Mouse (Mus musculus) cerebellum, adult 11 months (tissue): ENCODE results near the gene Ttbk2.

ENCODE experiments used
- DNase-seq: peaks from one replicate; pipeline ENCODE4 v3.0.0; 2022

The Ttbk2 gene

DNA sequence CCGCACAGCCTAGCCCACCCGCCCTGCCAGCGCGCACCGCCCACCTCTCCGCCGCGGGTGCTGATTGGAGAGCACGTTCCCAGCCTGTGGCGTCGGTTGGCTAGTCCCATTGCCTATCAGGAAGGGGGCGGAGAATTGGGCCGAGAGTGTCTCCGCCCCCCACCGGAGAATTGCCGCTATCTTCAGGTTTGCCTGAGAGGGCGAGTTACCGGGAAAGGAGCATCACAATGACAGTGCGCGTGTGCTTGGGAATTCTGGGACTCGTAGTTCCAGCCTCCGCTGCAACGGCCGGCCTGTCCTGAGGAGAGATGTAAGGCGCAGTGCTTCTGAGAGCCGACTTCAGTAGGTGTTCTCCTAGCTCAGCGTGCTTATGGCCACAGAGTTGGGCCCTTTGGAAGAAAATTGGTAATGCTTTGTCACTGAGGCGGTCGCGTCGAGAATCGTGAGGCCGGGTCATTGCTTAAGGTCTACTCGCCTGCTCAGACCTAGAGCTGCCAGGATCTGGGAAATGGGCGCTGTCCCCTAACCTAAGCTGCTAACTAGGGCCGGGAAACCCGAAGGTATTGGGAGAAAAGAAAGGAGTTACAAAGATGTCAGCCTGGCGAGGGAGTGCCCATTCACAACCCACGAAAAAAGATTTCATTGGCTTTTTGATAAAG is at the start of gene Ttbk2:
TSS of gene Ttbk2 (minus strand) at position 181 of the 659 bp plus-strand sequence.
- peak; percentile 98 for DNase-seq

GRCm38 (mm10) chr2:120896361-120896760 is 46.0 kb upstream of the Ttbk2 start:
- no peak for DNase-seq

- no peak for DNase-seq
Observed at GRCm38 (mm10) chr2:120887601-120888000, 37.2 kb upstream of the Ttbk2 start.

DNA sequence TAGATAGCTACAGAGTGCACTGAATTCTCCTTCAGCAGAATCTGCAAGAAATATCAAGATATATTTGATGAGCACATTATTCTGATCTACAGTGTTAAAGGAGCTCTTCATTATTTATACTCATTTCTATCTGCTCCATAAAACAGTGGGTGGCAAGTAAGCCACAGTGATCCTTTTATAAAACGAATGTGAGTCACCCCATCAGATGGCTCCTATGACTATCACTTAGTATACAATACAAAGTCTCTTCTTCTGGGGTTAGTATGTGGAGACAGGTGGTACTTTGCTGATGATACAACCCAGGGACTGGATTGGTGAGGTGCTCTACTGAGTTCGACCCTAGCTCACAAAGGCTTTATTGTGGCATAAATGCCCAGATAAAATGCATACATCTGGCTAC is 22.8 kb upstream of the Ttbk2 start:
- no peak for DNase-seq

GRCm38 (mm10) chr2:120871447-120872336 is 21.3 kb upstream of the Ttbk2 start:
- no peak for DNase-seq

GRCm38 (mm10) chr2:120867336-120867735 is 16.9 kb upstream of the Ttbk2 start:
- no peak for DNase-seq

DNA sequence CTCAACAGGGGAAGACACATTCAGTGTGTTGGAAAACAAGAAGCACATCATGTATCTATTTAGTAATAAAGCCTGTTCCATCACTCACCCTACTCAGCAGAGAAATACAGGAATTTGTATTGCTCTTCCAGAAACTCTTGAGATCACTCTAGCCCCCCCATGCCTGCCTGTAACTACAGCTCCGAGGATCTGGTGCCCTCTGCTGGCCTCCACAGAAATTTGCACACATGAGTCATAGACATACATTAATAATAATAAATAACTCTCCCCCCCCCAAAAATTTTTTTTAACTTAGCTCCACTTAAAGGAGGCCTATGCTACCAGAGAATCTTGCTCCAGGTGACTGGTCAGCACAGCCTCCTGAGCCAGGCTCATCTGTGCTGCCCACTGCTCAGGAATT is 16.2 kb upstream of the Ttbk2 start:
- no peak for DNase-seq

DNA sequence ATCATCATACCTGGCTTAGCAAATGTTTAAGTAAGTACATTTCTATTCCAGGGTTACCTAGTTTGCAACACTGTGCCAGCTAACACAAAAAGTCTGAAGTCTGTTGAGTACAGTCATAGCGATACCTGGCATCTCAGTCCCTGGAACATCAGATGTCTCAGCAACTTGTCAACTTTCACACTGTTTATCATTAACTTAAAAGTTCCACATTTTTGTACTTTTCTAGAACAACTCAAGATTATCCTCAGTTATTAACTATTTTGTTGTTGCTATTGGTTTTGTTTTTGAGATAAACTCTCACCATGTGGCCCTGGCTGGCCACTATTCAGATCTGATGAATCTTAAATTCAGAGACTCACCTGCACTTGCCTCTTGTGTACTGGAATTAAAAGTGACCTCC is 13.0 kb upstream of the Ttbk2 start:
- no peak for DNase-seq

GRCm38 (mm10) chr2:120860699-120861098 is 10.3 kb upstream of the Ttbk2 start:
- no peak for DNase-seq

DNA sequence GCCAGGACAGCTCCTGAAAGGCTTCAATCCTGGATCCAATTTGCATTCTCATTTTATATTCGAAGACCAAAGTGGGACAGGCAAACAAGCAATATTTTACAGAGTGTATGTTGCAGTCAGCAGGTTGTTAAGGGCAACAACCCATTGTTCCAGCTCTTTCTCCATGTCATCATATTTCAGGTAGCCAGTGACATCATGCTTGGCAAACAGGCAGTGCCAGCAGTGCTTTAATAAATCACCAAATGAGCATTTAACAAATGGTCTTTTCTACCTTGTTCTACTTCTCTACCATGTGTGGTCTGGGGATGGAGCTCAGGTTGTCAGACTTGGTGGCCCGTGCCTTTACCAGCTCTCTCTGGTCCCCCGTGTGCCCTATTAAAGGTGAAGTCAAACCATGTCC is 7.7 kb upstream of the Ttbk2 start:
- DNase-seq = no peak

GRCm38 (mm10) chr2:120853151-120853550 is 2.7 kb upstream of the Ttbk2 start:
- no peak for DNase-seq

GRCm38 (mm10) chr2:120852626-120853025 is 2.2 kb upstream of the Ttbk2 start:
- no peak for DNase-seq

DNA sequence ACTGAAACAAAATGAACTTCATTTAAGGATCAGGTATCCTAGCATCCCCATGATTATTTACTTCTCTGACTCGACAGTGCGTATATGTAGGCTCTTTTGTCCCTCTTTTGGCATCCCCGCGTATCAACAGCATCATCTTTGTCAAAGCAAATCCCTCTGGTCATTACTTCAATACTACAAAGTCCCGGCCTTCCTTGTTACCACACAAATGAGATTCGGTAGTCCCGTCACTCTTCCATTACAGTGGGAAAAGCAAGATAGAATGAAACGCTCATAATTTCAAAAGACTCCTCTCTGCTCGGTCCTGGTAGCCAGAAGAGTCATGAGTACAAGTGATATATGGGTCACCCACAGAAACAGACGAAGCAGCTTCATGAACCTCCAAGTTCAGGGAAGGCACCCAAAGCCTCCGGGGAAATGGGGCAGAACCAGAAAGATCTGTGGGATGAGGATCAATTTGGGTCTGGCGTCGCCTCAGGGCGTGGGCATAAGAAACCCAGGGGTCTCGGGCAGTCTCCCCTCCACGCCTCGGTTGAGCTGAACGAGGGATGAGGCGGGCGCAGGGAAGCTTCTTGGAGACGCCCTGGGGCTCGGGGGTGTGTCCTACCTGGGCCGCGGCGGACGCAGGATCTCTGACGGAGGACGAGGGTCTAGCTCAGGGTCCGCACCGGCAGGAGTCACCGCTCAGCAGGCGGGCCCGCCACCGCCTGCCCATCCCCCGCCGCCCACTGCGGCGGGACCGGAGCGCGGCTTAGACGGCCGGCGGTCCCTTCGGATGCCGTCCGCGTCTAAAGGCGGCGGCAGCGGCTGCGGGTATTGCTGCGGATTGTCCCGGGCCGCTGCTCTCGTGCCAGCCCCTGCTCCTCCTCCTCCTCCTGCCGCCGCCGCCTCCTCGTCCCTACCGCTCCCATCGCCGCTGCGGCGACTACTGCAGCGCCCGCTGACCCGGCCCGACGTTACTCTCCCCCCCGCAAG is 668 bp downstream of the Ttbk2 start, which contains the start of gene Cdan1:
TSS of gene Cdan1 (minus strand) at position 680 of the 975 bp plus-strand sequence.
- peak; percentile 64 for DNase-seq

- DNase-seq = no peak
Observed at GRCm38 (mm10) chr2:120845280-120845679, 5.1 kb downstream of the Ttbk2 start.

- DNase-seq = no peak
Observed at GRCm38 (mm10) chr2:120843990-120844389, 6.4 kb downstream of the Ttbk2 start.

DNA sequence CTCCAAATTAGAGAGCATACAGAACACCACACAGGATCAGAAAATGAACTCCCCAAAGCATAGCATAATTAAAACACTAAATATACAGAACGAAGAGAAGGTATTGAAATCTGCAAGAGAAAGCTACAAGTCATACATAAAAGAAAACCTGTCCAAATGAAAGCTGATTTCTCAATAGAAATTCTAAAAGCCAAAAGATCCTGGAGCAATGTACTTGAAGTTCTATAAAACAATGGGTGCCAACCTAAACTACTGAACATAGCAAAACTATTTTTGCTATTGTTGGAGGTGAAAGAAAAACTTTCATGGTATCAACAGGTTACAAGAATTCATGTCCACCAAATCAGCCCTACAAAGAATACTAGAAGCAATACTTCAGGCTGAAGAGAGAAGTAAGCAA is 9.2 kb downstream of the Ttbk2 start:
- DNase-seq = no peak

GRCm38 (mm10) chr2:120835167-120835566 is 15.2 kb downstream of the Ttbk2 start:
- no peak for DNase-seq

DNA sequence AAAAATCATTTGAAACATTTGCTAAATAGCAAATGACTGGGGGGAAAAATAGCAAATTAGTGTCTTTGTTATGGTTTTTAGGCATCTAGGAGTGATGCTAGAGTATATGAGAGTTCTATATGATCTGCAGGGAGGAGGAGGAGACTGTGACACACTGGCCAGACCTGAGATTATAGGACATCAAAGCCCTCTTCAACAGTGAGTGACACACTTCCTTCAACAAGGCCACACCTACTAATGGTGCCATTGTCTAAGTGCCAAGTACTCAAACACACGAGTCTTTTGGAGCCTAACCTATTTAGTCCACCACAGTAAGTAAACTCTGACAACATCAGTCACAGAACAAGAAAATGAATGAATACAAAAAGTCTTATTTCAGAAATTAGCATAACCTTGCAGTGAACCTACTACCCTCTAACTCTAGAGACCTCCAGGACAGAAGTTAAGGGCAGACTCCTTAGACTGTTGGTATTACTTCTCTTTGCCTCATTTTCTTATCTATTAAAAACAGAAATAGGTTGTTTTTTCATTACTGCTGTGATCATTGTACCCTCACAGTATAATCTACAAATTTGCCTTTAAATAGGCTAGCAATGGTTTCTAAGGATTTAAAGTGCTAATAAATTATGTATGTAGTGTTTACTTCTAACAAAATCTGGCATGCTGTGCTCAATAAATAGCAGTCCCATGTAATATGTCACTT is 23.3 kb downstream of the Ttbk2 start:
- DNase-seq = no peak

- no peak for DNase-seq
Observed at GRCm38 (mm10) chr2:120770265-120770935, 80.0 kb downstream of the Ttbk2 start.

DNA sequence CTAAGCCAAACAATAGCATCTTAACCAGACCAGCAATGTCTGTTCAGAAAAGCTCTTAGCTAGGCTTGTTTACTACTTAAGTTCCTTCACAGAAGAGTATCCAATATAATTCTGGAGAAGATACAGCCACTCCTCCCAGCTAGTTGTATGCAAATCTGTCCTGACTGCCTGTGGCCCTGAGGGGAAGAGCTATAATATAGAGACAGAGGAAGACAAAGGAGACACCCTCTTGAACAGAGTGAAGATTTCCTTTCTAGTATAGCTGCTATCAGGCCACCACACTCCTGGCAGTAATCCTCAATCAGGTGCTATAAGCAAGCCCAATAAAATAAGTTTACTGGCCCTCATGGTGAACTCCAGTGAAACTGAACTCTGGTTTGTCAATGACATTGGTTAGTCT is 88.5 kb downstream of the Ttbk2 start:
- DNase-seq = no peak

- DNase-seq = no peak
Observed at GRCm38 (mm10) chr2:120748041-120748440, 102.4 kb downstream of the Ttbk2 start.

- DNase-seq = no peak
Observed at GRCm38 (mm10) chr2:120745496-120745895, 104.9 kb downstream of the Ttbk2 start.
